Comparison of ENCODE assay signal across 8 mouse cellular contexts in the genomic region with DNA sequence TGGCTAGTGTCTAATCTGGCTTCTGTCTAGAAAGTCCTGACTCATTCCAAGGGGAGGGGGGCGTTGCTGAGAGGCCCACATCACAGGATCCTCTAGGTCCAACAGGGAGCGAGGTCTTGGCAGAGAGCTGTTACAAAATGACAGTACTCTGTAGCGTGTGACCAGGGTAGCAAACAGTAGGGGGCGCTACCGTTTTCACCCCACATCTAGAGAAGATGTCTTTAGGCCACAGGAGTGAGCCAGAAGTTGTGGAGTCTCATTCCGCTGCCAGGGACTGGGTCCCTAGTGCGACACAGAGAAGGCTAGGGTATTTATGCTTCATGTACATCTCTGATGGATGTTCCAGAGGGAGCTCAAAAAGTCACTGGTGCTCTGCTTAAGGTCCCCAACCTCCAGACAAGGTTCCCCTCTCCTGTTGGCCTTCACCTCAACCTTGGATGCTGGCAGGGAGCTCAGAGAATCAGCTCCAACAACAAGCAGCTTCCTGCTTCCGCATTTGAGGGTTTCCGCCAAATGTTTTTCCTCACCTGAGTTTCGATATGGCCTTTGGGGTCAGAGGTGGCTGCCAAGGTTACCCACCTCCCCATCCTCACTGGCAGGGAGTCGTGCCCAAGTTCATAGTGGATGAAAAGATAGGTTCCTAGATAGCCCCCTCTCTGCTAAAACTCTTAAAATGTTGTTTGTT. TPM values are rescaled to one million over a fixed set of nuclear protein-coding genes. Genes with fewer than 3 reads are reported as not detected.
DNase-seq lines count a peak whose midpoint lies in the region; ATAC-seq lines count a peak whose summit lies in the region.

No protein-coding gene starts in this region.

- H3K4me3 ChIP-seq in embryonic facial prominence, embryonic 10.5 days, result peak overlapping the region; percentile 57
- H3K4me3 ChIP-seq in heart, embryonic 13.5 days, result peak overlapping the region; percentile 60
- peak overlapping the region; percentile 38; the same call in 1 of the 2 replicates for H3K4me3 ChIP-seq in kidney, embryonic 14.5 days (ENCODE audit: low read length)

- H3K27ac ChIP-seq in embryonic facial prominence, embryonic 10.5 days (replicated peaks), result peak overlapping the region; percentile 10; the same call in 1 of the 2 replicates
- H3K27ac ChIP-seq in heart, embryonic 13.5 days (replicated peaks), result no peak overlapping the region
- H3K27ac ChIP-seq in kidney, embryonic 14.5 days (ENCODE audit: low read depth, low read length), result no peak overlapping the region

- peak overlapping the region; percentile 78; the same call in 1 of the 2 replicates for H3K9ac ChIP-seq in heart, embryonic 13.5 days
- no peak overlapping the region for H3K9ac ChIP-seq in kidney, embryonic 14.5 days (ENCODE audit: low read depth, low read length)

- peak; percentile 13 for DNase-seq in right cerebral cortex, postnatal 4 days
- DNase-seq in right cerebral cortex, postnatal 36 days (ENCODE audit: low spot score in 2 of 2), result no peak
- DNase-seq in embryonic facial prominence, embryonic 10.5 days (ENCODE audit: low spot score), result peak; percentile 37
- DNase-seq in lung, postnatal 10 days, result peak; percentile 18
- peak; percentile 26 for DNase-seq in retina, postnatal 1 day
- DNase-seq in layer of hippocampus, adult 9-11 months, result no peak

- H3K36me3 ChIP-seq in embryonic facial prominence, embryonic 10.5 days (replicated peaks), result no peaks in the 10 kb centered on the region
- no peaks in the 10 kb centered on the region for H3K36me3 ChIP-seq in heart, embryonic 13.5 days
- H3K36me3 ChIP-seq in kidney, embryonic 14.5 days (ENCODE audit: control insufficient read depth, insufficient read depth, low read length), result no peaks in the 10 kb centered on the region

- no peaks in the 10 kb centered on the region for H3K9me3 ChIP-seq in embryonic facial prominence, embryonic 10.5 days
- no peaks in the 10 kb centered on the region for H3K9me3 ChIP-seq in heart, embryonic 13.5 days
- H3K9me3 ChIP-seq in kidney, embryonic 14.5 days (ENCODE audit: control insufficient read depth, low read length), result no peaks in the 10 kb centered on the region

- H3K27me3 ChIP-seq in embryonic facial prominence, embryonic 10.5 days (replicated peaks; ENCODE audit: low read depth, poor library complexity, severe bottlenecking), result peaks cover 43% of the 10 kb centered on the region
- H3K27me3 ChIP-seq in heart, embryonic 13.5 days (replicated peaks), result peaks cover 36% of the 10 kb centered on the region
- H3K27me3 ChIP-seq in kidney, embryonic 14.5 days (ENCODE audit: control insufficient read depth, insufficient read depth, low read length), result no peaks in the 10 kb centered on the region

- peak overlapping the region; percentile 96 for H3K4me2 ChIP-seq in heart, embryonic 13.5 days
- H3K4me2 ChIP-seq in kidney, embryonic 14.5 days (replicated peaks; ENCODE audit: low read depth, low read length), result peak overlapping the region; percentile 95

- H3K4me1 ChIP-seq in embryonic facial prominence, embryonic 10.5 days, result peaks cover 35% of the 10 kb centered on the region
- H3K4me1 ChIP-seq in heart, embryonic 13.5 days, result peaks cover 26% of the 10 kb centered on the region
- H3K4me1 ChIP-seq in kidney, embryonic 14.5 days (ENCODE audit: control insufficient read depth, insufficient read depth, low read length), result peaks cover 8% of the 10 kb centered on the region; the same call in 1 of the 2 replicates

- ATAC-seq in heart, embryonic 13.5 days (ENCODE audit: extremely low read depth, insufficient number of reproducible peaks, low FRiP score, low TSS enrichment), result no peak
- no peak for ATAC-seq in kidney, embryonic 14.5 days (ENCODE audit: low FRiP score, low TSS enrichment)

- WGBS in embryonic facial prominence, embryonic 10.5 days, result 20% methylated on average over 11 of the region's 11 CpGs
- WGBS in heart, embryonic 13.5 days, result 15% methylated on average over 11 of the region's 11 CpGs
- WGBS in kidney, embryonic 14.5 days, result 28% methylated on average over 11 of the region's 11 CpGs

RNA-seq across cellular contexts. Expression of a gene that starts 29.3 kb away (rescaled TPM):
- polyA plus RNA-seq in embryonic facial prominence, embryonic 10.5 days (2016; fragmentation: Nextera tagmentation; extraction: Ambion mirVana), result not detected in 2 replicates
- polyA plus RNA-seq in heart, embryonic 13.5 days (2015; fragmentation: Nextera tagmentation; extraction: Ambion mirVana), result 0.01 TPM in 1 of 2 replicates, not detected in the other
- not detected in 2 replicates for polyA plus RNA-seq in kidney, embryonic 14.5 days (2014; fragmentation: Nextera tagmentation; extraction: Ambion mirVana)

Comparison
In these comparisons a context has a peak if more than half of its experiments do, and no peak if none do; other contexts are left out.
1. DNase-seq: peak in right cerebral cortex, postnatal 4 days (single experiment), embryonic facial prominence, embryonic 10.5 days (single experiment), lung, postnatal 10 days (single experiment) and retina, postnatal 1 day (single experiment); none in right cerebral cortex, postnatal 36 days (0 of 2) and layer of hippocampus, adult 9-11 months (single experiment).
2. Peak in every context shown above with its lines, with median percentiles within 50 percentile points of each other: H3K4me3 ChIP-seq.